Comparison of ENCODE assay signal across 8 mouse cellular contexts in genomic region chr9:108507619-108508434, GRCm38 (mm10). TPM values are rescaled to one million over a fixed set of nuclear protein-coding genes. Genes with fewer than 3 reads are reported as not detected.
DNase-seq lines count a peak whose midpoint lies in the region; ATAC-seq and TF ChIP-seq lines count a peak whose summit lies in the region.

Qars (plus strand) TSS chr9:108507706.

- H3K4me1 ChIP-seq in forebrain, embryonic 10.5 days: peaks cover 22% of the 10 kb centered on the region
- H3K4me1 ChIP-seq in heart, embryonic 15.5 days (replicated peaks): peaks cover 13% of the 10 kb centered on the region
- H3K4me1 ChIP-seq in liver, embryonic 14.5 days (replicated peaks; ENCODE audit: control insufficient read depth in 2 of 2, insufficient read depth in 2 of 2, low read length in 1 of 2): peaks cover 7 to 12% of the 10 kb centered on the region in 2 experiments; a peak in 3 of 4 replicates
- H3K4me1 ChIP-seq in neural tube, embryonic 11.5 days (ENCODE audit: control insufficient read depth, insufficient read depth, low read length): peaks cover 8% of the 10 kb centered on the region
- no peaks in the 10 kb centered on the region for H3K4me1 ChIP-seq in stomach, postnatal 0 days (replicated peaks; ENCODE audit: control insufficient read depth, insufficient read depth)

- peak within 1 kb of the TSS; percentile 71 for H3K4me3 ChIP-seq in forebrain, embryonic 10.5 days
- peak within 1 kb of the TSS; percentile 76 for H3K4me3 ChIP-seq in heart, embryonic 15.5 days
- peak within 1 kb of the TSS; percentile 73 to 83 for H3K4me3 ChIP-seq in liver, embryonic 14.5 days (ENCODE audit: insufficient read depth in 1 of 2, low read depth in 2 of 2, low read length in 2 of 2)
- peak within 1 kb of the TSS; percentile 74 for H3K4me3 ChIP-seq in neural tube, embryonic 11.5 days (ENCODE audit: low read depth, low read length)
- peak within 1 kb of the TSS; percentile 65 for H3K4me3 ChIP-seq in stomach, postnatal 0 days (ENCODE audit: low read depth, low read length)

- H3K27ac ChIP-seq in forebrain, embryonic 10.5 days: peak within 1 kb of the TSS; percentile 86
- peak within 1 kb of the TSS; percentile 86 for H3K27ac ChIP-seq in heart, embryonic 15.5 days
- H3K27ac ChIP-seq in liver, embryonic 14.5 days: peak within 1 kb of the TSS; percentile 80
- H3K27ac ChIP-seq in neural tube, embryonic 11.5 days (ENCODE audit: low read depth, low read length): peak within 1 kb of the TSS; percentile 46; the same call in 1 of the 2 replicates
- peak within 1 kb of the TSS; percentile 91 for H3K27ac ChIP-seq in stomach, postnatal 0 days (replicated peaks)

- WGBS in forebrain, embryonic 10.5 days: under 1% methylated on average over 37 of the region's 37 CpGs
- WGBS in heart, embryonic 15.5 days: under 1% methylated on average over 37 of the region's 37 CpGs
- WGBS in liver, embryonic 14.5 days (ENCODE audit: insufficient replicate concordance): under 1% methylated on average over 37 of the region's 37 CpGs
- under 1% methylated on average over 37 of the region's 37 CpGs for WGBS in neural tube, embryonic 11.5 days
- WGBS in stomach, postnatal 0 days: under 1% methylated on average over 37 of the region's 37 CpGs

- no peak for TF ChIP-seq EP300 in liver, embryonic 14.5 days (IDR thresholded peaks at IDR 0.05; ENCODE audit: low read depth)
- TF ChIP-seq EP300 in stomach, postnatal 0 days (optimal IDR thresholded peaks at IDR 0.05): peak; percentile 71

- H3K27me3 ChIP-seq in forebrain, embryonic 10.5 days (ENCODE audit: poor library complexity, severe bottlenecking): no peaks in the 10 kb centered on the region
- H3K27me3 ChIP-seq in heart, embryonic 15.5 days: no peaks in the 10 kb centered on the region
- no peaks in the 10 kb centered on the region for H3K27me3 ChIP-seq in liver, embryonic 14.5 days (ENCODE audit: control insufficient read depth, insufficient read depth, low read length)
- H3K27me3 ChIP-seq in neural tube, embryonic 11.5 days (ENCODE audit: control insufficient read depth, insufficient read depth, low read length): no peaks in the 10 kb centered on the region
- H3K27me3 ChIP-seq in stomach, postnatal 0 days (ENCODE audit: control insufficient read depth, insufficient read depth, low read length): no peaks in the 10 kb centered on the region

- peak; percentile 96 for ATAC-seq in heart, embryonic 15.5 days (replicated peaks; ENCODE audit: insufficient number of reproducible peaks, insufficient read depth, low FRiP score, low read depth)
- ATAC-seq in liver, embryonic 14.5 days (ENCODE audit: insufficient read depth): peak; percentile 97
- peak; percentile 98 for ATAC-seq in neural tube, embryonic 11.5 days (ENCODE audit: insufficient read depth, low FRiP score, low TSS enrichment)
- ATAC-seq in stomach, postnatal 0 days (ENCODE audit: low FRiP score, low TSS enrichment): peak; percentile 97

- peaks cover 50% of the 10 kb centered on the region for H3K36me3 ChIP-seq in forebrain, embryonic 10.5 days (replicated peaks)
- peaks cover 39% of the 10 kb centered on the region for H3K36me3 ChIP-seq in heart, embryonic 15.5 days
- H3K36me3 ChIP-seq in liver, embryonic 14.5 days (replicated peaks; ENCODE audit: control insufficient read depth, insufficient read depth, low read depth): peaks cover 29% of the 10 kb centered on the region
- peaks cover 10% of the 10 kb centered on the region for H3K36me3 ChIP-seq in neural tube, embryonic 11.5 days (ENCODE audit: control insufficient read depth, insufficient read depth, low read length)
- H3K36me3 ChIP-seq in stomach, postnatal 0 days (ENCODE audit: control insufficient read depth, insufficient read depth, low read length): peaks cover 13% of the 10 kb centered on the region

- TF ChIP-seq CTCF in liver, embryonic 14.5 days (IDR thresholded peaks at IDR 0.05; ENCODE audit: low read depth): no peak
- no peak for TF ChIP-seq CTCF in stomach, postnatal 0 days (IDR thresholded peaks at IDR 0.05; ENCODE audit: low read depth)

- no peaks in the 10 kb centered on the region for H3K9me3 ChIP-seq in forebrain, embryonic 10.5 days
- no peaks in the 10 kb centered on the region for H3K9me3 ChIP-seq in heart, embryonic 15.5 days (replicated peaks)
- no peaks in the 10 kb centered on the region for H3K9me3 ChIP-seq in liver, embryonic 14.5 days (ENCODE audit: control insufficient read depth, low read length)
- no peaks in the 10 kb centered on the region for H3K9me3 ChIP-seq in neural tube, embryonic 11.5 days (ENCODE audit: control insufficient read depth, low read length)
- H3K9me3 ChIP-seq in stomach, postnatal 0 days (ENCODE audit: control insufficient read depth, low read length): no peaks in the 10 kb centered on the region

- peak within 1 kb of the TSS; percentile 77 for H3K9ac ChIP-seq in heart, embryonic 15.5 days
- peak within 1 kb of the TSS; percentile 70 for H3K9ac ChIP-seq in liver, embryonic 14.5 days (replicated peaks)
- H3K9ac ChIP-seq in neural tube, embryonic 11.5 days (ENCODE audit: low read length): peak within 1 kb of the TSS; percentile 69
- H3K9ac ChIP-seq in stomach, postnatal 0 days (ENCODE audit: low read length): peak within 1 kb of the TSS; percentile 87

- peak; percentile 82 to 88 for DNase-seq in CD8-positive naive resting alpha-beta T cell, adult 2 months (ENCODE audit: low read depth in 2 of 2, low spot score in 2 of 2)
- DNase-seq in c-Kit-positive CD71-negative TER-119-negative erythroid progenitor cells, embryonic 14.5 days (ENCODE audit: low read depth): peak; percentile 95
- peak; percentile 95 for DNase-seq in forebrain, embryonic 10.5 days (ENCODE audit: extremely low spot score, low spot score)
- DNase-seq in kidney, postnatal 25 days: peak; percentile 98 to 99
- DNase-seq in liver, embryonic 14.5 days (ENCODE audit: low read depth in 3 of 3, low spot score in 3 of 3): peak; percentile 96
- peak; percentile 94 for DNase-seq in neural tube, embryonic 11.5 days (ENCODE audit: low spot score)
- DNase-seq in stomach, postnatal 0 days (ENCODE audit: low spot score): peak; percentile 97

- peak within 1 kb of the TSS; percentile 81 for H3K4me2 ChIP-seq in heart, embryonic 15.5 days
- peak within 1 kb of the TSS; percentile 98 for H3K4me2 ChIP-seq in liver, embryonic 14.5 days (ENCODE audit: low read depth)
- peak within 1 kb of the TSS; percentile 80 for H3K4me2 ChIP-seq in neural tube, embryonic 11.5 days (ENCODE audit: low read depth)
- H3K4me2 ChIP-seq in stomach, postnatal 0 days (replicated peaks; ENCODE audit: low read depth): peak within 1 kb of the TSS; percentile 78

RNA-seq across cellular contexts. Expression of gene Qars, which starts in this region (rescaled TPM):
- 113 and 117 TPM in 2 replicates for polyA plus RNA-seq in forebrain, embryonic 10.5 days (2016; fragmentation: Nextera tagmentation; extraction: Ambion mirVana)
- 49.4 and 67.5 TPM in 2 replicates for polyA plus RNA-seq in heart, embryonic 15.5 days (2015; fragmentation: Nextera tagmentation; extraction: Ambion mirVana)
- polyA plus RNA-seq in liver, embryonic 14.5 days (2012; rRNA removed): 88.6 and 184 TPM in 2 replicates
- polyA plus RNA-seq in liver, embryonic 14.5 days (2014; fragmentation: Nextera tagmentation; extraction: Ambion mirVana): 61.3 and 65.8 TPM in 2 replicates
- 120 and 129 TPM in 2 replicates for polyA plus RNA-seq in neural tube, embryonic 11.5 days (2014; fragmentation: Nextera tagmentation; extraction: Ambion mirVana)
- 66.4 and 70.6 TPM in 2 replicates for polyA plus RNA-seq in stomach, postnatal 0 days (2015; fragmentation: Nextera tagmentation; extraction: Ambion mirVana)

Comparison
In these comparisons a context has a peak if more than half of its experiments do, and no peak if none do; other contexts are left out.
1. Peak in every context shown above with its lines: DNase-seq, ATAC-seq, H3K4me3 ChIP-seq and H3K27ac ChIP-seq.